Mouse (Mus musculus): ENCODE measurements around the gene Cacna2d4. TPM values are rescaled to one million over a fixed set of nuclear protein-coding genes. Genes with fewer than 3 reads are reported as not detected.
"Not testable (repeated sequence)": the region's sequence is repeated elsewhere in the genome, so short reads cannot be mapped to it uniquely, and the experiment has no call there.

The Cacna2d4 gene
- polyA plus RNA-seq, 1 experiment from 2014 or later, result not detected

DNA sequence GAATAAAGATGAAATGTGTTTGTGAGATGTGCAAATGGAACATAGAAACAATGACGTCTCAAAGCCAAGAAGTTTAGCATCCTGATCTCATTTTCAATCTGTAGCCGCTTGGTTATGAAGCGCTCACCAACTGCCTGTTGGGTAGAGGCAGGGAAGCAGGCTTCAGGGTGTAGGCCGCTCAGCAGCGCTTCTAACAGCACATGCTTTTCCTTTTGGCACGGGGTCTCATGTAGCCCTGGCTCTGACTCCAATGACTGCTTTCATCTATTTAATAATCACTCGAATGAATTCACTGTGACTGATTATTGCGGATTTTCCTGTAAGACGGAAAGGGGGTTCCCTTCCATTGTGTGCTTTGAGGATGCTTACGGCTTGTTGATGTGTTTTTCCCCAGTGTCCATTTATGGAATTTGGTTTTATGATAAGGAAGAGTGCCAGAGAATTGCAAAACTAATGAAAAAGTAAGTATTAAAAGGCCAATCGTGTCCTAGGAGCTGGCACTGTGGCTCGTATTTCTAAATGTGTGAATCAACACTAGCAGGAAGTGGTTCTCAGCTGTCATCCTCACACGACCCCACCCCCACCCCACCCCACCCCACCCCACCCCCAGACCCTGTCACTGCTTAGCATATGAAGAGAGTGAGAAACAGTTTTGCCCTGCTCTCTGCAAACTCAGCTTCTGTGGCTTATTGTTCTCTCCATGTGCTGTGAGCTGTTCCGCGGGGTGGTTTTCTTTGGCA is 37.6 kb upstream of the Cacna2d4 start:
- no peak for ATAC-seq (ENCODE audit: insufficient read depth, low FRiP score)
- H3K27ac ChIP-seq (ENCODE audit: low read length), result no peak overlapping the region

GRCm38 (mm10) chr6:119199274-119199879 is 36.9 kb upstream of the Cacna2d4 start:
- Histone ChIP-seq H3K4me1 (ENCODE audit: control insufficient read depth, insufficient read depth, low read length) (peaks cover 3% of the 10 kb centered on the region; the same call in 1 of the 2 replicates), H3K36me3 (ENCODE audit: control insufficient read depth, insufficient read depth, low read length) (no peaks in the 10 kb centered on the region), H3K4me3 (replicated peaks; ENCODE audit: low read length) (no peak overlapping the region), H3K4me2 (ENCODE audit: low read depth, low read length) (no peak overlapping the region), H3K9ac (ENCODE audit: low read length) (no peak overlapping the region), H3K27ac (ENCODE audit: low read length) (no peak overlapping the region), H3K27me3 (ENCODE audit: control insufficient read depth, insufficient read depth, low read length) (no peaks in the 10 kb centered on the region), H3K9me3 (replicated peaks; ENCODE audit: control insufficient read depth, low read length) (no peaks in the 10 kb centered on the region)
- 51% methylated on average over 8 of the region's 8 CpGs for WGBS
- no peak for ATAC-seq (ENCODE audit: insufficient read depth, low FRiP score)

More for the DNA sequence above, 37.6 kb upstream of the Cacna2d4 start:
- Histone ChIP-seq H3K4me2 (ENCODE audit: low read depth, low read length) (no peak overlapping the region), H3K4me3 (replicated peaks; ENCODE audit: low read length) (no peak overlapping the region), H3K4me1 (ENCODE audit: control insufficient read depth, insufficient read depth, low read length) (peaks cover 3% of the 10 kb centered on the region; the same call in 1 of the 2 replicates), H3K36me3 (ENCODE audit: control insufficient read depth, insufficient read depth, low read length) (no peaks in the 10 kb centered on the region), H3K9me3 (replicated peaks; ENCODE audit: control insufficient read depth, low read length) (no peaks in the 10 kb centered on the region), H3K9ac (ENCODE audit: low read length) (no peak overlapping the region), H3K27me3 (ENCODE audit: control insufficient read depth, insufficient read depth, low read length) (no peaks in the 10 kb centered on the region)
- 50% methylated on average over 15 of the region's 15 CpGs for WGBS

- Histone ChIP-seq H3K9ac (ENCODE audit: low read length) (no peak overlapping the region), H3K9me3 (replicated peaks; ENCODE audit: control insufficient read depth, low read length) (no peaks in the 10 kb centered on the region), H3K4me3 (replicated peaks; ENCODE audit: low read length) (no peak overlapping the region), H3K27me3 (ENCODE audit: control insufficient read depth, insufficient read depth, low read length) (no peaks in the 10 kb centered on the region), H3K36me3 (ENCODE audit: control insufficient read depth, insufficient read depth, low read length) (no peaks in the 10 kb centered on the region), H3K4me1 (ENCODE audit: control insufficient read depth, insufficient read depth, low read length) (peaks cover 3% of the 10 kb centered on the region; the same call in 1 of the 2 replicates), H3K27ac (ENCODE audit: low read length) (peak overlapping the region; percentile 8; the same call in 1 of the 2 replicates), H3K4me2 (ENCODE audit: low read depth, low read length) (no peak overlapping the region)
- no peak; the same call in 1 of the 2 replicates for ATAC-seq (ENCODE audit: insufficient read depth, low FRiP score)
- WGBS, result 68% methylated on average over 5 of the region's 5 CpGs
These were observed 36.0 kb upstream of the Cacna2d4 start for GRCm38 (mm10) chr6:119200362-119200761.

DNA sequence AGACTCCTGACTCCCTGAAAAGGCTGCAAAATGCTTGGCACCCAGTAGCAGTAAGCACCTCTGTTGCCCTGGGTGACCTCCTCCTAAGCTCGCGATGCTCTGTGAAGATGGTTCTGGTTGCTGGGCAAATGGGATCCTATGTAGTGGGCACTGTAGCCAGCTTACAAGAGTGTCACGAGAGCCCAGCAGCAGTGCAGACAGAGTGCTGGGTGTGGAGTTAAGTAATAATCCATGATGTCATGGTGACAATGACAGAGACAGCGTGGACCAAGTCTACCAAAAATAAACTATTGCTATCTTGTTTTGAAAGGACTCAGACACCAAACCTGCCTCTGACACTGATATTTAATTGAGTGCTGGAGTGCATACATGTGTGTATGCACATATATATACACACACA is 34.8 kb upstream of the Cacna2d4 start:
- no peak overlapping the region for H3K4me2 ChIP-seq (ENCODE audit: low read depth, low read length)
- H3K9ac ChIP-seq (ENCODE audit: low read length), result no peak overlapping the region
- H3K9me3 ChIP-seq (replicated peaks; ENCODE audit: control insufficient read depth, low read length), result no peaks in the 10 kb centered on the region
- no peak for ATAC-seq (ENCODE audit: insufficient read depth, low FRiP score)
- no peak overlapping the region for H3K4me3 ChIP-seq (replicated peaks; ENCODE audit: low read length)
- no peaks in the 10 kb centered on the region for H3K27me3 ChIP-seq (ENCODE audit: control insufficient read depth, insufficient read depth, low read length)
- no peak overlapping the region for H3K27ac ChIP-seq (ENCODE audit: low read length)
- H3K4me1 ChIP-seq (ENCODE audit: control insufficient read depth, insufficient read depth, low read length), result peaks cover 3% of the 10 kb centered on the region; the same call in 1 of the 2 replicates
- no peaks in the 10 kb centered on the region for H3K36me3 ChIP-seq (ENCODE audit: control insufficient read depth, insufficient read depth, low read length)
- 87% methylated on average over 4 of the region's 4 CpGs for WGBS

- H3K4me3 ChIP-seq (replicated peaks; ENCODE audit: low read length), result no peak overlapping the region
- no peak overlapping the region for H3K4me2 ChIP-seq (ENCODE audit: low read depth, low read length)
- no peak for ATAC-seq (ENCODE audit: insufficient read depth, low FRiP score)
- H3K9ac ChIP-seq (ENCODE audit: low read length), result no peak overlapping the region
- no peaks in the 10 kb centered on the region for H3K36me3 ChIP-seq (ENCODE audit: control insufficient read depth, insufficient read depth, low read length)
- H3K27ac ChIP-seq (ENCODE audit: low read length), result no peak overlapping the region
- no peaks in the 10 kb centered on the region for H3K4me1 ChIP-seq (ENCODE audit: control insufficient read depth, insufficient read depth, low read length)
- H3K9me3 ChIP-seq (replicated peaks; ENCODE audit: control insufficient read depth, low read length), result no peaks in the 10 kb centered on the region
- H3K27me3 ChIP-seq (ENCODE audit: control insufficient read depth, insufficient read depth, low read length), result no peaks in the 10 kb centered on the region
- WGBS, result 86% methylated on average over 7 of the region's 7 CpGs
These were observed 32.0 kb upstream of the Cacna2d4 start for GRCm38 (mm10) chr6:119204286-119204685.

GRCm38 (mm10) chr6:119204915-119205314 is 31.4 kb upstream of the Cacna2d4 start:
- 71% methylated on average over 3 of the region's 3 CpGs for WGBS
- H3K27me3 ChIP-seq (ENCODE audit: control insufficient read depth, insufficient read depth, low read length), result no peaks in the 10 kb centered on the region
- H3K9ac ChIP-seq (ENCODE audit: low read length), result no peak overlapping the region
- no peaks in the 10 kb centered on the region for H3K9me3 ChIP-seq (replicated peaks; ENCODE audit: control insufficient read depth, low read length)
- no peak for ATAC-seq (ENCODE audit: insufficient read depth, low FRiP score)
- no peaks in the 10 kb centered on the region for H3K36me3 ChIP-seq (ENCODE audit: control insufficient read depth, insufficient read depth, low read length)
- no peak overlapping the region for H3K4me3 ChIP-seq (replicated peaks; ENCODE audit: low read length)
- H3K27ac ChIP-seq (ENCODE audit: low read length), result no peak overlapping the region
- no peaks in the 10 kb centered on the region for H3K4me1 ChIP-seq (ENCODE audit: control insufficient read depth, insufficient read depth, low read length)
- H3K4me2 ChIP-seq (ENCODE audit: low read depth, low read length), result no peak overlapping the region

GRCm38 (mm10) chr6:119206006-119206405 is 30.3 kb upstream of the Cacna2d4 start:
- not testable (repeated sequence) for H3K27me3 ChIP-seq (ENCODE audit: control insufficient read depth, insufficient read depth, low read length); H3K9ac ChIP-seq (ENCODE audit: low read length); H3K4me1 ChIP-seq (ENCODE audit: control insufficient read depth, insufficient read depth, low read length); H3K36me3 ChIP-seq (ENCODE audit: control insufficient read depth, insufficient read depth, low read length); ATAC-seq (ENCODE audit: insufficient read depth, low FRiP score); H3K9me3 ChIP-seq (replicated peaks; ENCODE audit: control insufficient read depth, low read length); H3K4me2 ChIP-seq (ENCODE audit: low read depth, low read length); H3K4me3 ChIP-seq (replicated peaks; ENCODE audit: low read length); H3K27ac ChIP-seq (ENCODE audit: low read length)
- 80% methylated on average over 7 of the region's 7 CpGs for WGBS

- Histone ChIP-seq H3K4me3 (replicated peaks; ENCODE audit: low read length) (no peak overlapping the region), H3K9ac (ENCODE audit: low read length) (no peak overlapping the region), H3K9me3 (replicated peaks; ENCODE audit: control insufficient read depth, low read length) (no peaks in the 10 kb centered on the region), H3K27me3 (ENCODE audit: control insufficient read depth, insufficient read depth, low read length) (no peaks in the 10 kb centered on the region), H3K27ac (ENCODE audit: low read length) (no peak overlapping the region), H3K4me2 (ENCODE audit: low read depth, low read length) (no peak overlapping the region), H3K36me3 (ENCODE audit: control insufficient read depth, insufficient read depth, low read length) (peaks cover 8% of the 10 kb centered on the region; the same call in 1 of the 2 replicates), H3K4me1 (ENCODE audit: control insufficient read depth, insufficient read depth, low read length) (no peaks in the 10 kb centered on the region)
- WGBS, result 77% methylated on average over 5 of the region's 5 CpGs
- no peak for ATAC-seq (ENCODE audit: insufficient read depth, low FRiP score)
These were observed 23.0 kb upstream of the Cacna2d4 start for GRCm38 (mm10) chr6:119213375-119213774.

DNA sequence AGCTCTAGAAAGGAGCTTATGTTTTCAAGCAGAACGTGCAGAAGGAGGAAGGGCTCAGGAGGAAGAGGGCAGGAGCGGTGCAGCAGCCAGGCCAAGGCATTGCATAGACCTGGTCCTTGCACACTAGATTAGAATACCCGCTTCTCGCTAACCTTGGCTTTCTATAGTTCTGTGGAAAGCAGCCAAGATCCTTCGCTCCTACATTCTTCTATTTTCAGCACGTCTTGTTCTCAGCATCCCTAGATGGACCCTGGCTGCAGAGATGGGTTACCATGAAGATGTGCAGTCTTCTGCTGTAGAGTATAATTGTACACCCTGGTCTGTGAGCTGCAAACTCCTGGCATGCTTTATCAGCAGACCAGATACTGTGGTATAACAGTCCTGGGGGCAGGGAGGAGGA is 22.1 kb upstream of the Cacna2d4 start:
- H3K27ac ChIP-seq (ENCODE audit: low read length), result no peak overlapping the region
- 74% methylated on average over 6 of the region's 6 CpGs for whole genome bisulfite sequencing
- H3K9me3 ChIP-seq (replicated peaks; ENCODE audit: control insufficient read depth, low read length), result no peaks in the 10 kb centered on the region
- peaks cover 8% of the 10 kb centered on the region; the same call in 1 of the 2 replicates for H3K36me3 ChIP-seq (ENCODE audit: control insufficient read depth, insufficient read depth, low read length)
- no peak overlapping the region for H3K4me2 ChIP-seq (ENCODE audit: low read depth, low read length)
- no peak overlapping the region for H3K4me3 ChIP-seq (replicated peaks; ENCODE audit: low read length)
- no peak overlapping the region for H3K9ac ChIP-seq (ENCODE audit: low read length)
- H3K4me1 ChIP-seq (ENCODE audit: control insufficient read depth, insufficient read depth, low read length), result no peaks in the 10 kb centered on the region
- H3K27me3 ChIP-seq (ENCODE audit: control insufficient read depth, insufficient read depth, low read length), result no peaks in the 10 kb centered on the region
- no peak for ATAC-seq (ENCODE audit: insufficient read depth, low FRiP score)

Measured in stomach, embryonic 16.5 days (tissue).